Mouse (Mus musculus) stomach, postnatal 0 days (tissue): ENCODE measurements at regions not wholly inside any gene's neighbourhood (a gene's known extent, or its start where the extent isn't known, plus 50 kb on each side); places are given as distances from the start of the nearest gene placed in this dataset.

Source experiments
- CTCF ChIP-seq: IDR thresholded peaks from 2 replicates; pipeline ENCODE4 v1.5.1; 2016; ENCODE audit warnings: antibody characterized with exemption, low read depth, mild to moderate bottlenecking, moderate library complexity
- EP300 ChIP-seq: optimal IDR thresholded peaks from 2 replicates; pipeline ENCODE3; 2016; ENCODE audit warnings: antibody characterized with exemption

DNA sequence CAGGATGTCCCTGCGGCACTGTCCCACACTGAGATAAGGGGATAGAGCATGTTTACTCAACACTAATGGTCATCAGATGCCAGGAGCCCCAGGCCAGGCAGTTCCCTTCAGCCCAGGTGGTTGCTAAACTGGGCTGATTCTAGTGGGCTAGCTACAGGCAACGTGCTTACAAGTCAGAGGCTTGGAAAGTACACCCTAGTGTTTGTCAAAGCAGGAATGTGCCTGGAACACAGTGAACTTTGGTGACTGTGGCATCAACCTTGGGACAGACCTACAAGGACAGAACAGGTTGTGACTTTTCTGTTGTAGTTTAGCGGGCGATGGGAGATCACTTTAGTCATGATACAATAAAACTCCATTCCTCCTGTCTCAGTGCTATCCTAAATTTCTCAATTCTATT is 53.6 kb upstream of the Dhx15 start:
- no peak for TF ChIP-seq CTCF
- TF ChIP-seq EP300, result no peak
